Mouse (Mus musculus): ENCODE results near the gene Zfp944.
"Not testable (repeated sequence)": the region's sequence is repeated elsewhere in the genome, so short reads cannot be mapped to it uniquely, and the experiment has no call there.

The Zfp944 gene

DNA sequence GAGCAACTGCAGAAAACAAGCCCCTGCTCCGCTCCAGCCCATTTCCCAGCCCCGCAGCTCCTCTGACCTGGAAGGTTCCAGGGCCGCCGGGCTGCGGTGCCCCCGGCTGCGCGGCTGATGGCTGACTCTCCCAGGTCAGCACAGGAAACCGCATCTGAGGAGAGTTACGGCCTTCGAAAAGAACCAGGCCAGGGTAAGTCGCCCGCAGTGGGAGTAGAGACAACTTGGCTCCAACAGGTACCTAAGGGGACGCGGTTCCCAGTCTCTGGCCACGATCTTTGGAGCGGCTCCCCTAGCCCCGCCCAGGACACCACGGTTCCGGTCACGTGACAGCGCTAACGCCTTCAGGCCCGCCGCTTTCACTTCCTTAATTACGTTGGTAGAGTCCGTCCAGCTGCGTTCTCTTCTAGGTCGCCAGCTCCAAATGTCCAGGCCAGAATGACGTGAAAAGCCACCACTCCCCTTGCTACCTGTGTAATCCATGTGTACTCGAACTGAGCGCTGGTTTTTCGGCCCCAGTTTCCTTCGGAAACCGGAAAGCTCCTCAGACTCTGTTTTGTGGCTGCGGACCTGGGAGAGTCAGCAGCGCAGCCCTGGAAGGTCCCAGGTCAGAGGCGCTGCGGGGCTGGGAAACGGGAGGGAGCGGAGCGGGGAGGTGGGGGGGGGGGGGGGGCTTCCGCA lies at the start of gene Zfp944, which contains the start of gene Zfp758:
Zfp944 (minus strand) TSS at position 300 of the 681 bp plus-strand sequence.
Zfp758 (plus strand) TSS at position 353 of the 681 bp plus-strand sequence.
- DNase-seq, result peak; percentile 56

DNA sequence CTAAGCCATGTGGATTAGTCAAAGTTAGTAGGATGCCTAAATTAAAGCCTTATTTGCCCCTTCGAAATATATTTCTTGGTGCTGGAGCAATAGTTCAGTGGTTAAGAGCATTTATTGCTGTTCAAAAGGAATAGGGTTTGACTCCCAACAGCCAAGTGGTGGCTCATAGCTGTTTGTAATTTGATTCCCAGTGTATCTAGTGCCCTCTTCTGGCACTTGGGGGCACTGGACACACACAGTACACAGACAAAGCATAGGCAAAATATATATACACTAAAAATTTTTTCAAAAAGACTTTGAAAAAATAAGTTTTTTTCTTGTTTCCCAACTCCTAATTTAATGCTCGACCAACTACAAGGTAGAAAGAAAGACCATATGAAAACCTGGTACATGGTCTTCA lies 49.6 kb upstream of the Zfp944 start:
- DNase-seq, result no peak

DNA sequence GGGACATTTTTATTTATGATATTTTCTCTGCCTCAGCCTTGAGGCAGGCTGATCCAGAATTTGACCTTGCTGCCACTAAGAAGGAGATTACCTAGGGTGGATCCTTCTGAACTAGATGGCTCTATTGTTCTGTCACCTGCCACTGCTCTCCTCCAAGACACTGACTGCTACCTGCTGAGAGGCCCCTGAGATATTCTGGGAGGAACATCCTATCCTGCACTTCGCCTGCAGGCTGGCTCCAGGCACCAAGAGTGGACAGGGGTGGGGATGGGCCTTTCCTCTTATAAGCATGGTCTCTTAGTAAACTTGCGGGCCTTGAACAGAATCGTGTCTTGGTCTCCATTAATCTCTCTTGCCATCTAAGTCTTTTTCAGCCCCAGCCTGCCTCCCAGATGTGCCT lies 2.7 kb upstream of the Zfp944 start:
- DNase-seq, result no peak

DNA sequence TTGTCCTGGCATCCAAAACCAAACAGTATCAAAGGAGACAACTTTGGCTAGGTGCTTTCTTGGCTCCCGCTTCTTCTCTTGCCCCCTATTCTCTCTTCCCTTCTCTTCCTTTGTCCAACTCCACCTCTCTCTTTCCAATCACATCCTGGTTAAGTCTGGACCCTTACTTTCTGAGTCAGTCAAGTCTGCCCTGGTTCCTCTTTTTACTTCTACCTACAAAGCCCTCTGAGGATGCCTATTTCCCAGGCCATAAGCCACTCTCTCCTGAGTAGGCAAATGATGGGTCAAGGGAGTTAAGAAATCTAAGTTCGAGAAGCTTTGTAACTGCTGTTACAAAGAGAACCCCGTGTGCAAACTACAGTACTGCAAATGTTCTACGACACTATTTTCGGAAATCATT lies 628 bp downstream of the Zfp944 start:
- no peak for DNase-seq

DNA sequence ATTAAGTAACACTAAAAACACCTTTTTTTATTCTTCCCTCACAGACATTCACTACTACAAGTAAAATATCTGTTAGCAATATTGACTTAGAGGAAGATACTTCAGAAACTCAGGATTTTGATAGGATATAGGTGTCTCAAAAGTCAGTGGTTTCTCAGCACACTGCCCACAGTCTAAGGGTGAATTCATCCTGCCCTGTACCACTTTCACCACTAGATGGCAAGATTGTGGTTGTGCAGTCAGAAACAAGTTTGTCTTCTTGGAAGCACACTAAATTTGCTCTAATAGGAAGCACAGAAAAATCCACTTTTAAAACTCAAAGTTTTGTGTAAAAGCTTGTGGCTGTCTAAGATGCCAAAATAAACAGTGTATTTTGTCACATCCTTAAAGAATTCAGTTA lies 8.4 kb downstream of the Zfp944 start:
- no peak for DNase-seq

DNA sequence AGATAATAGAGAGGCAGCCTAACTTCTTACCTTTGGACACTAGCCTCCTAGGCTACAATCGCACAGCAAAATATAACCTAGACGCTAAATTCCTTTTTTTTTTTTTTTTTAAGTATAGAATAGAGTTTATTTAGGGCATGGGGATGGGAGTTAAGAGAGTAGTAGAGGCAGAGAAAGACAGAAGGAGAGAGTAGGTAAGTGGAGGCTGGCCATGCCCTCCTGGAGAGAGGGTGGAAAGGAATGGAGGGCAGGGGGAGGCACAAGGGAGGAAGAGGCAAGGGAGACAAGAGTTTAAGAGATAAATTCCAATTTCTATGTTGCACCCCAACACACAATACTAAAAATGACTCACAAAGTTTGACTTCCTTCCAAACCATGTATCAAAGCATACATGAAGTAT lies 46.0 kb downstream of the Zfp944 start:
- not testable (repeated sequence) for DNase-seq

DNA sequence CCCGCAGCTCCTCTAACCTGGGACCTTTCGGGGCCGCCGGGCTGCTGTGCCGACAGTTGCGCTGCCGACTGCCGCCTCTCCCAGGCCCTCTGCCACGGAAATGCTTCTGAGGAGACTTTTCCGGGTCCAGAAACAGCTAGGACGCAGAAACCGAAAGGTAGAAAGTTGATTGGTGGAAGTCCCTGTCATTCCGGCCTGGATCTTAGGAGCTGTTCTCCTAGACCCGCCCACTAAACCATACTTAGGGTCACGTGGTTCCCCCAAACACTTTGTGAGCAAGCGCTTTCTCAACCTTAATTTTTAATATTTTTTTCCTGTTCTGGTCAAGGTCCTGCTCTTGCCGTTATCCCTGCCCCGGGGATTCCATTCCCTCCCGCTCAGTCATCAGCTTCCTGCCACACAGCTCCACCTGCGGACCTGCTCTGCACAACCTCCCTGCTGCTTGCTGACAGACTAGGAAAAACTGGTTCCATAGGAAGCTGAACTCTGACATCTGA lies 46.4 kb downstream of the Zfp944 start, which contains the start of gene CT030661.1:
CT030661.1 (minus strand) TSS at position 108 of the 497 bp plus-strand sequence.
- DNase-seq, result peak; percentile 94

DNA sequence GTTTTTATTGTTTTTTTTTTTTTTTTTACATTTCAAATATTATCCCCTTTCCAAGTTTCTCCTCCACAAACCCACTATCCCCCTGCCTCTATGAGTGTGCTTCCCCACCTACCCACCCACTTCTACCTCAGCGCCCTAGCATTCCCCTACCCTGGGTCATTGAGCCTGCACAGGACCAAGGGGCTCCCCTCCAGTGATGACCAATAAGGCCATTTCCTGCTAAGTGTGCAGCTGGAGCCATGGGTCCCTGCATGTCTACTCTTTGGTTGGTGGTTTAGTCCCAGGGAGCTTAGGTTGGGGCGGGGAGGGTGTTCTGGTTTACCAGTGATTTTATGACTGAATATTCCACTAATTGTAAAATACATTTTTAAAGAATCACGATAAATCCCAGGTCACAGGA lies 47.0 kb downstream of the Zfp944 start:
- DNase-seq, result peak; percentile 30
